Mouse (Mus musculus) lung, embryonic 15.5 days (tissue): ENCODE measurements around the gene Snx29. TPM values are rescaled to one million over a fixed set of nuclear protein-coding genes. Genes with fewer than 3 reads are reported as not detected.
"Not testable (repeated sequence)": the region's sequence is repeated elsewhere in the genome, so short reads cannot be mapped to it uniquely, and the experiment has no call there.

ENCODE experiments used
- ATAC-seq: fragments of 200-750 bp; cut with Nextera tagmentation; 2 replicates; pipeline ENCODE4 v1.8.0; 2017; ENCODE audit warnings: moderate number of reproducible peaks, borderline replicate concordance; ENCODE audit not compliant: low FRiP score, low TSS enrichment; ENCODE audit errors: extremely low read depth
- H3K27ac ChIP-seq: fragments of 300-500 bp; sonication (generic); 2 replicates; pipeline ENCODE4 v1.5.1; 2015; ENCODE audit warnings: moderate library complexity, mild to moderate bottlenecking, inconsistent platforms
- H3K27me3 ChIP-seq: fragments of 300-500 bp; sonication (generic); 2 replicates; pipeline ENCODE4 v1.6.1; 2015; ENCODE audit warnings: inconsistent platforms
- H3K36me3 ChIP-seq: fragments of 300-500 bp; sonication (generic); 2 replicates; pipeline ENCODE4 v1.6.1; 2015; ENCODE audit warnings: inconsistent platforms
- H3K4me1 ChIP-seq: fragments of 300-500 bp; sonication (generic); 2 replicates; pipeline ENCODE4 v1.6.1; 2015; ENCODE audit warnings: inconsistent platforms
- H3K4me2 ChIP-seq: fragments of 300-500 bp; sonication (generic); 2 replicates; pipeline ENCODE4 v1.6.1; 2015; ENCODE audit warnings: inconsistent platforms, mild to moderate bottlenecking, moderate library complexity
- H3K4me3 ChIP-seq: fragments of 300-500 bp; sonication (generic); 2 replicates; pipeline ENCODE4 v1.5.1; 2015; ENCODE audit warnings: mild to moderate bottlenecking, inconsistent platforms
- H3K9ac ChIP-seq: fragments of 300-500 bp; sonication (generic); 2 replicates; pipeline ENCODE4 v1.6.1; 2015; ENCODE audit warnings: inconsistent platforms
- H3K9me3 ChIP-seq: fragments of 300-500 bp; sonication (generic); 2 replicates; pipeline ENCODE4 v1.6.1; 2016; ENCODE audit warnings: inconsistent platforms
- WGBS: fragments of 180-500 bp; shearing (Covaris S2); methylation state at CpG from one replicate; pipeline ENCODE4 v1.1.7; 2015; 5-methylcytosine and 5-hydroxymethylcytosine counted together
- polyA plus RNA-seq: library from polyadenylated mRNA; unstranded; fragments of >200 nt; fragmentation: Nextera tagmentation; extraction: Ambion mirVana; gene quantifications from 2 replicates; pipeline ENCODE4 v1.2.1, GENCODE M21; 2015

Gene Snx29
- polyA plus RNA-seq, result 8.0 and 12.6 TPM in 2 replicates

DNA sequence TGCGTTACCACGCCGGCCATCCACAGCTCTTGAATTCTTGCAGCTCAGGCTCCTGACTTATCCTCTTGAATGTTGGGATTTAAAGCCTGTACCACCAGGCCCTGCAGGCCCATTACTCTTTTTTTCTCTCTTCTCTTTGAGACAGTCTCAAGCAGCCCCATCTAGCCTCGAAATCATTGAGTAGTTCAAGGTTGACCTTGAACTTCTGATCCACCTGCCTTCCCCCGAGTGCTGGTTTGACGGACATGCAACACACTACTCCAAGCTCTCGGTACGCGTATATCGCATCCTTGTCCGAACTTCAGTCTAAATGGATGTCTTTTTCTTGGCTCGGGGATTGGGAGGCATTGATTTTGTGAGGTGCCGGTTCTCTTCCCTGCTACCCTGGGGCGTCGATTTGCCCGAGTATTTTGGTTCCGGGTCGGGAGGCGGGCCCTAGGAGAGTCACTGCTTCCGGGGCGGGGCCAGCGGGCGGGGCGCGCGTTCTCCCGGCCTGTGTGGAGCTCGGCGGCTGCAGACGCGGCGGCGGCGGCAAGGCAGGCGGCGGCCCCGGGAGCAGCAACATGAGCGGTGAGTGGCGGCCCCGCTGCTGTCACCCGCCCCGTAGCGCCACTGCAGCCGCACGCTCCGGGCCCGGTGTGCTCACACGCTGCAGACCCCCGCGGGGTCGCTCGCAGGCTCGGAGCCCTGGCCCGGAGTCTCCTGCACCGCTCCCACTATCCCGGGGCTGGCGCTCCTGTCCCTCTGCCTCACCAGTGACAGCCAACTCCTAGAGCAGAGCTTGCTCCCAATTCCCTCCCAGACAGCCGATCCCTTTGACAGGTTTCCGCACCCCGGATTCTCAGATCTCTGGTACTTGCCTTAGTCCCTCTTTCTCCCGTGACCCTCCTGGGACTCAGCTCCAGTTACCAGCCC lies at the start of gene Snx29:
Gene Snx29 (plus strand): TSS at position 500 of the 915 bp plus-strand sequence.
- H3K4me2 ChIP-seq, result peak within 1 kb of the TSS; percentile 82
- peak within 1 kb of the TSS; percentile 81 for H3K27ac ChIP-seq
- H3K9me3 ChIP-seq, result no peaks in the 10 kb centered on the region
- no peaks in the 10 kb centered on the region for H3K36me3 ChIP-seq
- H3K27me3 ChIP-seq, result no peaks in the 10 kb centered on the region
- ATAC-seq, result peak; percentile 98
- H3K4me1 ChIP-seq, result peaks cover 12% of the 10 kb centered on the region; the same call in 1 of the 2 replicates
- peak within 1 kb of the TSS; percentile 83 for H3K9ac ChIP-seq
- WGBS, result 4% methylated on average over 61 of the region's 61 CpGs
- H3K4me3 ChIP-seq, result peak within 1 kb of the TSS; percentile 93

DNA sequence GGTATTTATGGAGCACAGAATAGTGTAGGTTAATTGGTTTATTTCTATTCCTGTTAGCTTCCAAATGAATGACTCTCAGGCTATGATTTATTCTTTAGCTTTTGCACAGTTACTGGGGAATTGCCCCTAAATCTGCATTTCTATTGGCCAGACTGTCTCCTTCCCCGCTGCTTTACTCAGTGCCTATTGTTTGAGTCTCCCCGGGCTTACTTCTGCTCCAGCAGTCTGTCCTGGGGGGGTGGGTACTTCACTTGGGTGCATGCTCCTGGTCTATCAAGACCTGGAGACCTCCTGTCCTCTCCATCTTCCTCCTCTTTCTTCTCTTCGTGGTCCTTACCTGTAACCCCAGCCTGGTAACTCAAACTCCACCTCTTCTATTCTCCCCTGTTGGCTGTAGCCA lies 45.8 kb upstream of the Snx29 start:
- Histone ChIP-seq H3K27me3 (no peaks in the 10 kb centered on the region), H3K4me3 (no peak overlapping the region), H3K4me1 (no peaks in the 10 kb centered on the region), H3K9ac (no peak overlapping the region), H3K36me3 (no peaks in the 10 kb centered on the region), H3K9me3 (no peaks in the 10 kb centered on the region), H3K27ac (no peak overlapping the region), H3K4me2 (no peak overlapping the region)
- WGBS, result 73% methylated on average over 3 of the region's 3 CpGs
- no peak for ATAC-seq

DNA sequence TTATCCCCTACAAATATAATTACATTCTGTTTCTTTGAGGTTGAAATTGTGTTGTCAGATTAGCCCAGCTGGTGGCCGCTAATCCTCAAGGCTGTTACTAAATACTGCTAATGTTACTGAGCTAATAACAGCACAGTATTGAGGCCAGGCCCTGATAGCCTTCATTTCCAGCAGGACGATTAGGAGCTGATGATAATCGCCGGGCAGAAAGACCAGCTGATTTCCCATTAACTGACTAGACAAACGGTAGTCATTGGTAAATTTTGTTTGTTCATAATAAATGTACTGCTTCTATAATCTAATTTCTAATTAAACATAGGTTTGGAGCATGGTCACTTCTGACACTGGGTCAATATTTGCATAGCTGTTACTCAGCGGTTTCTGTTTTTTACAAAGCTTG lies 43.9 kb upstream of the Snx29 start:
- no peak overlapping the region for H3K4me3 ChIP-seq
- no peak overlapping the region for H3K9ac ChIP-seq
- 63% methylated on average over 6 of the region's 6 CpGs for WGBS
- H3K36me3 ChIP-seq, result no peaks in the 10 kb centered on the region
- no peak overlapping the region for H3K27ac ChIP-seq
- no peaks in the 10 kb centered on the region for H3K9me3 ChIP-seq
- no peak overlapping the region for H3K4me2 ChIP-seq
- H3K4me1 ChIP-seq, result no peaks in the 10 kb centered on the region
- ATAC-seq, result no peak
- H3K27me3 ChIP-seq, result no peaks in the 10 kb centered on the region

DNA sequence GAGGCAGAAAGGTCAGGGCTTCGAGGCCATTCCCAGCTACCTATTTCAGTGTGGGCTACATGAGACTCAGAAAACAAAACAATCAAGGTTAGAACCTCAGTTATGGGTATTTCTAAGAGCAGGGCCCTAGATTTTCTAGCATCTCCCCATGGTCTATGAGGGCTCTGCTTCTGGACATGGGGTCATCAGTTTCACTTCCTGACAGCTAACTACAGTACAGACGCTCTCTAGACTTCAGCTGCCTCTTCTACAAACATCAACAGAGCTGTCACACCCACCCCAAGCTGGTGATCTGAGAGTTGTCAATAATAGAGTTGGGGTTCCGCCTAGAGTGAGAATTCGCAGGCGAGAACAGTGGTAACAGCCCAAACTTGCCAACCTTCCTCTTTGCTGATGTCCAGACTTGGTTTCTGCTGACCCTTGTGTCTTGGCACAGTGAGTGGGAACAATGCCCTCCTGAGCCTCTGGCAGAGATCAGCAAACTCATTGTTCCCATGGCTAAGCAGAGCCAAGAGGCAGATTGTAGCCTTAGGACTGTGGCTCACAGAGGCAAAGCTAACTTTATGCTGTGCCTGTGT lies 40.0 kb upstream of the Snx29 start:
- H3K4me1 ChIP-seq, result no peaks in the 10 kb centered on the region

DNA sequence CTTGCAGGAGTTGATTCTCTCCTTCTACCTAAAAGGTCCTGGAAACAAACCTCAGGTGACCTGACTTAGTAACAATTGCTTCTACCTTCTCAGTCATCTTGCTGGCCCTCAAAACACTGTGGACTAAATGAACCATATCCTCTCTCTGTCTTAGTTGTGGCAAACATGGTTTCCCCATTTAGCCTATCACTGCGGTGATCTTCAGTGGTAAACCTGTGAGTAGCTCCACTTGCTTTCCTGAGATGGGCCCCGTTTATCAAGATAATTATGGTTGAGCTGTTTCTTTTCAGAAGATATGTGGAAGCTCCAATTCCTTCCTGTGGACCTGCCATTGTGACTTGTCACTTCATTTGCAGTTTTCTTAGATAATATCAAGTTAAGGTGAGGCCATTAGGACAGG lies 37.8 kb upstream of the Snx29 start:
- Histone ChIP-seq H3K9me3 (no peaks in the 10 kb centered on the region), H3K27me3 (no peaks in the 10 kb centered on the region), H3K4me3 (no peak overlapping the region), H3K36me3 (no peaks in the 10 kb centered on the region), H3K4me1 (no peaks in the 10 kb centered on the region), H3K27ac (no peak overlapping the region), H3K4me2 (no peak overlapping the region), H3K9ac (no peak overlapping the region)
- no peak for ATAC-seq
- 87% methylated on average over 2 of the region's 2 CpGs for WGBS

More for the DNA sequence above, 40.0 kb upstream of the Snx29 start:
- Histone ChIP-seq H3K27me3 (no peaks in the 10 kb centered on the region), H3K4me3 (no peak overlapping the region), H3K4me2 (no peak overlapping the region), H3K36me3 (no peaks in the 10 kb centered on the region), H3K9me3 (no peaks in the 10 kb centered on the region), H3K9ac (no peak overlapping the region), H3K27ac (no peak overlapping the region)
- no peak for ATAC-seq
- 71% methylated on average over 5 of the region's 5 CpGs for WGBS

DNA sequence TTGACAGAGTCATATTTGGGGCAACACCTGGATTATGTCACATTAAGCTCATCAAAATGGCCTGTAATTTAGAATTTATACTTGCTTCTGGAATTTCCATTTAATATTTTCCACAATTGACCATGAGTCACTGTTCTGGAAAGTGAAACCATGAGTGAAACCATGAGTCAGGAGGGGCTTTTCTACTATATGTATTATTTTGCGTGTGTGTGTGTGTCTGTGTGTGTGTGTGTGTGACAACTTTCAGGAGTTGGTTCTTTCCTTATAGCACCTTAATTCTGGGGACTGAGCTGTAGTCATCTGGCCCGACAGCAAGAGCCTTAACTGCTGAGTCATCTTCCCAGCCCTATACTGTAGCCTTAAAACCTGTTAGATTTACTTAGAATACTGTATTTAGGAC lies 36.8 kb upstream of the Snx29 start:
- WGBS, result 78% methylated on average over 2 of the region's 2 CpGs
- ATAC-seq, result no peak
- H3K27ac ChIP-seq, result no peak overlapping the region

DNA sequence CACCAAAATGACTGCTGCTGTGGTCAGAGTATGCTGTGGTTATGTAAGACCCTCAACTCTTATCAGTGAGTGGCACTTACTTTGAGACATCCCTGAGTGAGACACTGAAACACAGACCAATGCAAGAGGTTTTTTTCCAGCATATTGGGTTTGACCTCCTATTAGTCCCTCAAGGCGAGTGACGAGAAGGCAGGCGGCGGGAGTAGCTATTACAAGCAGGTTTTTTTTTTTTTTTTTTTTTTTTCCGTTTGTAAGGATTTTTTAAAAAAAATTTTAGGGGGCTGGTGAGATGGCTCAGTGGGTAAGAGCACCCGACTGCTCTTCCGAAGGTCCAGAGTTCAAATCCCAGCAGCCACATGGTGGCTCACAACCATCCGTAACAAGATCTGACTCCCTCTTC lies 33.8 kb upstream of the Snx29 start:
- H3K4me1 ChIP-seq, H3K4me3 ChIP-seq, ATAC-seq, H3K9me3 ChIP-seq, H3K36me3 ChIP-seq, H3K4me2 ChIP-seq, H3K27me3 ChIP-seq, H3K9ac ChIP-seq, H3K27ac ChIP-seq: not testable (repeated sequence)
- WGBS, result 92% methylated on average over 8 of the region's 8 CpGs

More for the DNA sequence above, 36.8 kb upstream of the Snx29 start:
- Histone ChIP-seq H3K36me3 (no peaks in the 10 kb centered on the region), H3K9me3 (no peaks in the 10 kb centered on the region), H3K4me1 (no peaks in the 10 kb centered on the region), H3K4me3 (no peak overlapping the region), H3K27me3 (no peaks in the 10 kb centered on the region), H3K9ac (no peak overlapping the region), H3K4me2 (no peak overlapping the region)

DNA sequence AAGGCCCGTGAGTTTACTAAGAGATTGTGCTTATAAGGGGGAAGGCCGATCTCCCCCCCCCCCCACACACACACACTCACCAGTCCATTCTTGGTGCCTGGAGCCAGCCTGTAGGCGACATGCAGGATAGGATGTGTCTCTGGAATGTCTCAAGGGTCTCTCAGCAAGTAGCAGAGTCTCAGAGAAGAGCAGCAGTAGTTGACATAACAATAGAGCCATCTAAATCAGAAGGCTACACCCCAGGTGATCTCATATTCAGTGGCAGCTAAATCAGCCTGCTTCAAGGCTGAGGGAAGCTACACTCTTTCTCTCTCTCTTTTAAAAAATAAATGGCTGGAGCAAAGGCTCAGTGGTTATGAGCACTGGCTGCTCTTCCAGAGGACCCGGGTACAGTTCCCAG lies 27.1 kb upstream of the Snx29 start:
- 65% methylated on average over 4 of the region's 4 CpGs for WGBS
- not testable (repeated sequence) for H3K27me3 ChIP-seq, H3K9ac ChIP-seq, H3K27ac ChIP-seq, H3K36me3 ChIP-seq, ATAC-seq, H3K4me3 ChIP-seq, H3K4me2 ChIP-seq, H3K9me3 ChIP-seq, H3K4me1 ChIP-seq

DNA sequence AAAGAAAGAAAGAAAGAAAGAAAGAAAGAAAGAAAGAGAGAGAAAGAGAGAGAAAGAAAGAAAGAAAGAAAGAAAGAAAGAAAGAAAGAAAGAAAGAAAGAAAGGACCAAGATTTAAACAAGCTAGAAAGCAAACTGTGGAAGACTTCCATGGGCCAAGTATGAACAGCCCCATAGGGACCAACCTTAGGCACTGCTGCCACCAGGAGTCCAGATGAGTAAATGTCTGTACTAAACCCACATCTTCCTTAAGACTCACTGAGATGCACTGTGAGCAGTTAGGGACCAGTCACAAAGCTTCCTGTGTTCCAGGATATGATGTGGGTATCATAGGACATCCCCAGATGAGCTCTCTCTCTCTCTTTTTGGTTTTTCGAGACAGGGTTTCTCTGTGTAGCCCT lies 25.0 kb upstream of the Snx29 start:
- H3K4me1 ChIP-seq, H3K4me2 ChIP-seq, ATAC-seq, H3K9me3 ChIP-seq, H3K9ac ChIP-seq, H3K4me3 ChIP-seq, H3K36me3 ChIP-seq, H3K27me3 ChIP-seq, H3K27ac ChIP-seq: not testable (repeated sequence)
- WGBS, result 50% methylated on average over 1 of the region's 1 CpGs

DNA sequence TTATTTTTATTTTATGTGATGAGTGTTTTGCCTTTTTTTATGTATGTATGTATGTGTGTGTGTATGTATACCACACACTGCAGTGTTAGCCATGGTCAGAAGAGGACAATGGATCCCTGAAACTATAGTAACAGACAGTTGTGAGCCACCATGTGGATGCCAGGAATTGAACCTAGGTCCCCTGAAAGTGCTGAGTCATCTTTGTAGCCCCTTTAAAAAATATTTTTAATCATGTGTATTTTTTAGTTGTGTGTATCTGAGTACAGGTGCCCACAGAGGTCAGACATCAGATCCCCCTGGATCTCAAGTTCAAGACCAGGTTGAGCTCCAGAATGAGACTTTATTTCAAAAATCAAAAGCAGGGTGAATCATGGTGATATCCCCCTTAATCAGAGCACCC lies 19.0 kb upstream of the Snx29 start:
- Histone ChIP-seq H3K9me3 (no peaks in the 10 kb centered on the region), H3K9ac (no peak overlapping the region), H3K4me1 (no peaks in the 10 kb centered on the region), H3K27me3 (no peaks in the 10 kb centered on the region), H3K27ac (no peak overlapping the region), H3K36me3 (no peaks in the 10 kb centered on the region), H3K4me3 (no peak overlapping the region), H3K4me2 (no peak overlapping the region)
- ATAC-seq, result no peak

DNA sequence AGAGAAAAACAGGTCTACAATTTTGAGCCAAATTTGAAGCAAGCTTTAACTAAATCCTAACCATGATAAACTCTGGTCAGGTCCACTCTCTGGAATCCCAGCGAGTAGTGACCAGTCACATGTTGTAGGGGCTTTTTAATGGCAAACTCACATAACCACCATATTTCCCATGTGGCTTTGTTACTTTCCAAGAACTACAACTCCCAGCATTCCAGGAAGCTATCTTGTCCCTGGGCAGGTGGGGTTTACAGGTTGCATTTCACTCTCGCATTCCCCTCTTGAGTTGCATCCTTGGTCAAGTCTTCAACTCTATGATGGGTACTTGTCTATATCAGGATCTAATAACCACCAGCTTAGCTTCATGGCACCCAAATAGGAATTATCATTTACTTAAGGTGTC lies 17.2 kb upstream of the Snx29 start:
- no peak overlapping the region for H3K27ac ChIP-seq
- H3K9me3 ChIP-seq, result no peaks in the 10 kb centered on the region
- no peak overlapping the region for H3K9ac ChIP-seq
- 81% methylated on average over 2 of the region's 2 CpGs for WGBS
- H3K4me2 ChIP-seq, result no peak overlapping the region
- ATAC-seq, result no peak
- no peaks in the 10 kb centered on the region for H3K36me3 ChIP-seq
- H3K27me3 ChIP-seq, result no peaks in the 10 kb centered on the region
- H3K4me1 ChIP-seq, result no peaks in the 10 kb centered on the region
- no peak overlapping the region for H3K4me3 ChIP-seq

DNA sequence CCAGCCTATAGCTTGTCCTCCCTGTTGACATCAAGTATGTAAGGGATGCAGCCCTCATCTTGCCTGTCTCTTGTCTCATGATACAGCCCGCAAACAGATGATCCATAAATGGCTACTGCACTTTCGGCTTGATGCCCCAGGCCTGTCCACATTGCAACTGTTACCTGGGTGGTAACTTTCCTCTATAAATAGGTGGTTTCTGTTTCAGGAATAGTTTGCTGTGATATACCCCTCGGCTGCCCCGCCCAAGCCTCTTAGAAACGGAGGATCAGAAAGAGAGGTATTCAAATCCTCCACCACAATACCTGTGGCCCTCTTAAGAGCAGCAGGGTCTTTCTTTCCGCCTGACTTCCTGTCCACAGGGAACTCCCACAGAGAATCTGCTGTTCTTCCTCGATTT lies 9.2 kb upstream of the Snx29 start, which contains the start of gene Tnfrsf17:
Gene Tnfrsf17 (plus strand): TSS at position 301 of the 400 bp plus-strand sequence.
- H3K4me3 ChIP-seq, result no peak within 1 kb of the TSS
- 73% methylated on average over 7 of the region's 7 CpGs for WGBS
- H3K27me3 ChIP-seq, result no peaks in the 10 kb centered on the region
- H3K9ac ChIP-seq, result no peak within 1 kb of the TSS
- H3K36me3 ChIP-seq, result no peaks in the 10 kb centered on the region
- no peaks in the 10 kb centered on the region for H3K4me1 ChIP-seq
- no peak within 1 kb of the TSS for H3K4me2 ChIP-seq
- H3K27ac ChIP-seq, result no peak within 1 kb of the TSS
- ATAC-seq, result no peak
- no peaks in the 10 kb centered on the region for H3K9me3 ChIP-seq
